Mouse (Mus musculus): ENCODE results near the gene Fam227a. TPM values are rescaled to one million over a fixed set of nuclear protein-coding genes. Genes with fewer than 3 reads are reported as not detected.

Fam227a gene
- polyA plus RNA-seq (2015; fragmentation: Nextera tagmentation; extraction: Ambion mirVana): 1.2 TPM in 2 replicates

DNA sequence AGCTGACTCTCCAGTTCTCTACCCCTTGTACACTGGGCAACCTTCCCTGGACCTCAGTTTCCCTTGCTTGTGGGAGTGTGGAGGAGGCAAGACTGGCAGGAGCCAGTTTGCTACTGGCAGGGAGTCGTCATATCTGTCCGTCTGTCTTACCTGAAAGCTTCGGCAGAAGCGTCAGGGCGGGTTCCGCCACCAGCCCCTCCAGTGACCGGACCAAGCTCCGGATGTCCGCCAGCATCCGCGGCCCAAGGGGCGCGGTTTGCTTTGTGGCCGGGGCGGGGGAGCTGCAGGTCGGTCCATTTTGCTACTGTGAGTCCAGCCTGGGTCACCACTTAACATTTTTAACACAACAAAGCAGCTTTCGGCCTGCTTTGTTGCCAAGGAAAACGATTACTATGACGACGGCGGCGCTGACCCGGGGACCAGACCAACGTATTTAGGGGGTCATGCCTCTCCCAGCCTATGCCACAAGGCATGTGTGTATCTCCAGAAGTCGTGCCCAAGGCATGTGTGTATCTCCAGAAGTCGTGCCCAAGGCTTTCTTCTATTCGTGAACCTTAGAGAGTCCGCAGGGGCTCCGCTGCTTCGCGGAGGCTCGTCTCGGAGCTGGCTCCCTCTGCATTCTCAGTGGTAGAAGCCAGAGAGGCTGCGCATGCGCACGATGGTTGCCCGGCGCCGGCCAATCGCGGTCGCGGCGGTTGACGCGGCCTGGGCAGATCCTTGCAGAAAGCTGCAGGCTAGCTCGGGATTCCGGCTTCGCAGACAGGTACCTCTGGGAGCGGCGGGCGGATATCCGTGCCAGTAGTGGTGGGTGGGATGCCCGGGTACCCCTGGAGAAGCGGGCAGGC is at the start of gene Fam227a, which contains the start of gene Cby1:
TSS of gene Fam227a (minus strand) at position 426 of the 845 bp plus-strand sequence.
TSS of gene Cby1 (plus strand) at position 669 of the 845 bp plus-strand sequence.

DNA sequence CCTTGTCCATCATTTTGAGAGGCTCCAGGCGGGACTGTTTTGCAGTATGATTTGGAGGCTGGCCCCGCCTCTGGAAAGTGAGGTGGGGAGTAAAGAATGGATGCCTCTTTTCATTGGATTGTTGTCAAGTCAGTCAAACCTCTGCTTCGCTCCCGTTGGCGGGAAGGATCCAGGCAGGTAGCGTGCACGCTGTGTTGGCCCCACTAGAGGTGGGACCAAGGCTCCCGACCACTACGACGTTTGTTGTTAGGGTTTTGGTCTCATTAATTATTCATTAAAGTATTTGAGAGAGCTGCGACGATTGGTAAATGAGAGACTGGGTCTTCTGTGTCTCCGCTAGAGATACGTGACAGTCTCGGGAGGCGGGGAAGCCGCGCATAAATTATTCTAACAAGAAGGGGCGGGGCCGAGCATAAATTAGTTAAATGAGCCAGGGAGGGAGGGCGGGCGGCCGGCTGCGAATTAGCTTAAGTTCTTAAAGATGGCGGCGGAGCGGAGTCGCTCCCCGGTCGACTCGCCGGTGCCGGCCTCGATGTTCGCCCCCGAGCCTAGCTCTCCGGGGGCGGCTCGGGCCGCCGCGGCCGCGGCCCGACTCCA is 31.8 kb upstream of the Fam227a start, which contains the start of gene Gtpbp1:
TSS of gene Gtpbp1 (plus strand) at position 420 of the 597 bp plus-strand sequence.

DNA sequence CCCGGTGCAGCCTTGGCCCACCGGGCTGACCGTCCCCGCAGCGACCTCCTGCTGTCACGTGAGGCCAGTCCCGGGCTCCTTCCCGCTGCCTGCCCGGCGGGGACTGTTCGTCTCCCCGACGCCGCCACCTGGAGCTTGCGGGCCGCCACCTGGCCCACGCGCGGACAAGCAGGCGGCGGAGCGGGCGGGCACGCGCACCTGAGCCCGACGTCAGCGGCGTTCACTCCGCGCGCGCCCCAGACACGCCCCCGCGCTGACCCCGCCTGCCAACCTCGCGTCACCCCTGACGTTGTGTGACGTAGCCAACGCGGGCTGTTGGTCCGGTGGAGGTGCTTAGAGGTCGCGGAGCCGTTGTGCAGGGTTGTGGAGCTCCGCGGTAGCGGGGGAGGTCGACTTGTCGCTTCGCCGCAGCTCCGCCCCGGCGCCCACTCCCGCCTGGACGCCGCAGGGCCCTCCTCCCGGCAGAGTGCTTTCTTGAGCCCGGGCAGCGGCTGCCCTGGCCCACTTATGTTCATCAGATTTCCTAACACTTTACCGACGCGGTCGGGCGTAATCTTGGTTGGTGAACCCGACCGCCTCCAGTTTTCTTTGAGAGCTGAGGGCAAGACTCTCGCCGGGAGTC is 29.0 kb upstream of the Fam227a start, which contains the start of gene Josd1:
TSS of gene Josd1 (minus strand) at position 274 of the 622 bp plus-strand sequence.

DNA sequence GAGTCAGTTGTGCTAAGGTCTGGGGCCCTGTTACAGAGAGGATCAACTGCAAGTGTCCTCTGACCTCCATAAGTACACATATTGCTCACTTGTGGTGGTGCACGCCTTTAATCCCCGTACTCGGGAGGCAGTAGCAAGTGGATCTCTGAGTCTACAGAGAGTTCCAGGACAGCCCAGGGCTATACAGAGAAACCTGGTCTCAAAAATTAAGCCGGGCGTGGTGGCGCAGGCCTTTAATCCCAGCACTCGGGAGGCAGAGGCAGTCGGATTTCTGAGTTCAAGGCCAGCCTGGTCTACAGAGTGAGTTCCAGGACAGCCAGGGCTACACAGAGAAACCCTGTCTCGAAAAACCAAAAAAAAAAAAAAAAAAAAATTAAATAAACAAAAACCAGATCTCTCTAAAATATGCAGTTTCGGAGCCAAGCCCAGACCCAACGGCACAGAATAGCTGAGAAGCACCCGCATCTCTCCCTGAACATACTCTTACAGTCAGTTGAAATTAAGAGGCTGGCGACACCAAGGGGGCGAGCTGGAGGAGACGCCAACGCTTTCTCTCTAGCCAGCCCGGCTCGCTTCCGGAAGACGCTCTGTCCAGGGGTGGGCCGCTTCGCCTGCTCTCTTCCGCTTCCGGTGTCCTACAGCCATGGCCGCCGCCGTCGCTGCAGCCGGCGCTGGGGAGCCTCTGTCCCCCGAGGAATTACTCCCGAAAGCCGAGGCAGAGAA is 11.7 kb upstream of the Fam227a start, which contains the start of gene Tomm22:
TSS of gene Tomm22 (plus strand) at position 613 of the 723 bp plus-strand sequence.

DNA sequence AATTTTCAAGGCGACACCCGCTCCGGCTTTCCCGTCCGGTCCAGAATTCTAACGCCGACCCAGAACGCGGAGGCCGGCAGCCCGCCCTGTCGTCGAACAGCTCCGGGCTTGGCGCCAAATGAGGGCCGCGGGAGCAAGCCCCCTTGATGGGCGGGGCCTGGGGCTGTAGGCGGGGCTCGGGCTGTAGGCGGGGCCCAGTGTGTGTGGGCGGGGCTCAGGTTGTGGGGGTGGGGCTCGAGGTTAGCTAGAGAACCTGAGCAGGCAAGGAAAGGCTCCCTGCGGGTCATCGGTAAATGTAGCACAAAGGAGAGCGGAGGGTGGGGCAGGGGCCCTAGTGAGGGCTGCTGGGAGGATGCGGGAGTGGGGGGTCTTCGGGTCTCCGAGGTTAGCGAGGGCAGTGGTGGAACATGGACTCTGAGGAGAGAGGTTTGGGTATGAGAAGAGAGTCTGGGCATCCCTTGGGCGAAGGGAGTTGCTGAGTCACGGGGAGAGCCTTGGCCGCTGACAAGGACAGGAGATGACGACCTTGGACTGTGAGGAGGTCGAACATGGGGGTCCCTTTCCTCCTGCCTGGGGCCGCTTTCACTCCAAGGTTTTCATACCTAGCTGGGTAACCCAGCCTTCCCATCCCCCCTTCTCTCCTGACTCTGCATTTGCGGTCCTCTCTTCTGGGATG is 53.6 kb downstream of the Fam227a start, which contains the start of gene Dmc1:
TSS of gene Dmc1 (minus strand) at position 120 of the 676 bp plus-strand sequence.

Small RNAs within 50 kb of the gene (microRNA-seq; reads per million reads assigned to microRNA genes)
- not detected for gene Gm27903 (ENCODE audit: borderline replicate concordance, insufficient number of aligned reads)

Other genes starting within 250 kb of the Fam227a start
- 63.6 and 70.1 TPM in 2 replicates for gene Csnk1e, start 203.4 kb downstream of the Fam227a start, polyA plus RNA-seq (2015; fragmentation: Nextera tagmentation; extraction: Ambion mirVana)
- 0.06 and 0.19 TPM in 2 replicates for gene Kcnj4, start 153.7 kb downstream of the Fam227a start, polyA plus RNA-seq (2015; fragmentation: Nextera tagmentation; extraction: Ambion mirVana)
- 42.8 and 60.4 TPM in 2 replicates for gene Kdelr3, start 142.5 kb downstream of the Fam227a start, polyA plus RNA-seq (2015; fragmentation: Nextera tagmentation; extraction: Ambion mirVana)
- 19.9 and 25.0 TPM in 2 replicates for gene Ddx17, start 112.2 kb downstream of the Fam227a start, polyA plus RNA-seq (2015; fragmentation: Nextera tagmentation; extraction: Ambion mirVana)
- gene Dmc1, start 53.8 kb downstream of the Fam227a start, polyA plus RNA-seq (2015; fragmentation: Nextera tagmentation; extraction: Ambion mirVana): 2.4 and 6.4 TPM in 2 replicates
- 45.7 and 49.4 TPM in 2 replicates for gene Cby1, start 243 bp upstream of the Fam227a start, polyA plus RNA-seq (2015; fragmentation: Nextera tagmentation; extraction: Ambion mirVana)
- 206 and 230 TPM in 2 replicates for gene Tomm22, start 11.9 kb upstream of the Fam227a start, polyA plus RNA-seq (2015; fragmentation: Nextera tagmentation; extraction: Ambion mirVana)
- gene Josd1, start 29.0 kb upstream of the Fam227a start, polyA plus RNA-seq (2015; fragmentation: Nextera tagmentation; extraction: Ambion mirVana): 14.7 and 14.8 TPM in 2 replicates
- gene Gtpbp1, start 31.9 kb upstream of the Fam227a start, polyA plus RNA-seq (2015; fragmentation: Nextera tagmentation; extraction: Ambion mirVana): 11.3 and 13.0 TPM in 2 replicates
- 3.8 and 3.9 TPM in 2 replicates for gene Sun2, start 83.6 kb upstream of the Fam227a start, polyA plus RNA-seq (2015; fragmentation: Nextera tagmentation; extraction: Ambion mirVana)
- gene Dnal4, start 118.9 kb upstream of the Fam227a start, polyA plus RNA-seq (2015; fragmentation: Nextera tagmentation; extraction: Ambion mirVana): 31.2 and 32.9 TPM in 2 replicates
- gene Nptxr, start 145.8 kb upstream of the Fam227a start, polyA plus RNA-seq (2015; fragmentation: Nextera tagmentation; extraction: Ambion mirVana): 5.4 and 11.8 TPM in 2 replicates
- gene Npcd, start 175.3 kb upstream of the Fam227a start, polyA plus RNA-seq (2015; fragmentation: Nextera tagmentation; extraction: Ambion mirVana): 0.28 and 0.47 TPM in 2 replicates
- 37.2 and 39.2 TPM in 2 replicates for gene Cbx6, start 175.7 kb upstream of the Fam227a start, polyA plus RNA-seq (2015; fragmentation: Nextera tagmentation; extraction: Ambion mirVana)
- gene Apobec3, start 232.7 kb upstream of the Fam227a start, polyA plus RNA-seq (2015; fragmentation: Nextera tagmentation; extraction: Ambion mirVana): 9.5 and 16.9 TPM in 2 replicates

Measured in adrenal gland, postnatal 0 days (tissue).